Mouse (Mus musculus) myocyte (in vitro differentiated cells): ENCODE measurements around the gene Cav1.

Experiments
- CEBPB ChIP-seq: IDR thresholded peaks from 2 replicates; pipeline ENCODE4 v1.6.1; 2011; ENCODE audit warnings: mild to moderate bottlenecking, moderate library complexity; ENCODE audit not compliant: poor library complexity, insufficient read depth, severe bottlenecking
- E2F4 ChIP-seq: IDR thresholded peaks from one replicate; pipeline ENCODE4 v1.6.1; 2011; ENCODE audit warnings: mild to moderate bottlenecking, control low read depth, moderate library complexity; ENCODE audit not compliant: insufficient read depth
- MAX ChIP-seq: IDR thresholded peaks from one replicate; pipeline ENCODE4 v1.6.1; 2011; ENCODE audit warnings: low read depth, mild to moderate bottlenecking, control low read depth
- MYOD1 ChIP-seq, 3 experiments: IDR thresholded peaks; one replicate each; pipeline ENCODE4 v1.6.1; 2011; ENCODE audit warnings: control low read depth in 2 of 3, low read depth in 2 of 3, mild to moderate bottlenecking in 2 of 3, moderate library complexity in 1 of 3; ENCODE audit not compliant: insufficient read length in 2 of 3, control insufficient read depth in 1 of 3
- MYOG ChIP-seq, 3 experiments: IDR thresholded peaks; one replicate each; pipeline ENCODE4 v1.6.1; 2011; ENCODE audit warnings: control low read depth in 2 of 3, low read depth in 2 of 3, mild to moderate bottlenecking in 2 of 3; ENCODE audit not compliant: insufficient read length in 2 of 3, control insufficient read depth in 1 of 3, insufficient read depth in 1 of 3
- POLR2A ChIP-seq: IDR thresholded peaks from one replicate; pipeline ENCODE4 v1.6.1; 2011; ENCODE audit warnings: low read depth, mild to moderate bottlenecking, control low read depth, moderate library complexity; ENCODE audit not compliant: insufficient read length
- POLR2AphosphoS2 ChIP-seq: IDR thresholded peaks from one replicate; pipeline ENCODE4 v1.6.1; 2011; ENCODE audit warnings: low read depth, control low read depth; ENCODE audit not compliant: insufficient read length
- REST ChIP-seq: IDR thresholded peaks from one replicate; pipeline ENCODE4 v1.6.1; 2011; ENCODE audit warnings: mild to moderate bottlenecking, control low read depth, moderate library complexity; ENCODE audit not compliant: insufficient read depth, insufficient read length
- SRF ChIP-seq: IDR thresholded peaks from one replicate; pipeline ENCODE4 v1.6.1; 2011; ENCODE audit warnings: low read depth; ENCODE audit not compliant: control insufficient read depth, insufficient read length
- TCF12 ChIP-seq: IDR thresholded peaks from one replicate; pipeline ENCODE4 v1.6.1; 2011; ENCODE audit warnings: mild to moderate bottlenecking, control low read depth; ENCODE audit not compliant: poor library complexity, insufficient read depth, severe bottlenecking
- USF1 ChIP-seq: IDR thresholded peaks from one replicate; pipeline ENCODE4 v1.6.1; 2011; ENCODE audit warnings: low read depth, mild to moderate bottlenecking, control low read depth, moderate library complexity

DNA sequence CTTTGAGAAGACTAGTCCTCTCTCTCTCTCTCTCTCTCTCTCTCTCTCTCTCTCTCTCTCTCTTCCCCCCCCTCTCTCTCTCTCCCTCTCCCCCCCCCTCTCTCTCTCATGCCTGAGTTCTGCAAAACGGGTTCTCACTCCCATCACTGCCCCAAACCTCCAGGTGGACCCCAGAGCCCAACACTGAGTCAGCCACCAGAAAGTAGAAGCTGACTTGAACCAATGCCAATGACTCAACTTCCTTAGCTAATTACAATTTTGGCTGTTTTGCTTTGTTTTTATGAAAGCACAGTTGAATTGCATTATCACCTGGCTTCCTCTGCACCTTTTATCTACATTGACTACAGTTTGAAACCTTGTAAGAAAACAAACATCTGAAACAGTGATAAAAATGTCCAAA, 11.8 kb downstream of the Cav1 start:
- TF ChIP-seq MAX, result no peak
- TF ChIP-seq POLR2A, result no peak
- no peak for TF ChIP-seq MYOD1 (IDR thresholded peaks at IDR 0.05; ENCODE audit: control insufficient read depth in 1 of 3, insufficient read length in 2 of 3, low read depth in 2 of 3)
- no peak for TF ChIP-seq REST
- TF ChIP-seq USF1, result no peak
- TF ChIP-seq MYOG (IDR thresholded peaks at IDR 0.05; ENCODE audit: control insufficient read depth in 1 of 3, insufficient read depth in 1 of 3, insufficient read length in 2 of 3, low read depth in 2 of 3), result no peak
- TF ChIP-seq POLR2AphosphoS2, result no peak
- no peak for TF ChIP-seq SRF
- no peak for TF ChIP-seq E2F4
- no peak for TF ChIP-seq TCF12
- TF ChIP-seq CEBPB, result no peak
